Mouse (Mus musculus) erythroid progenitor cell, adult 5-6 weeks (primary cell): ENCODE results near the gene Slc25a34. TPM values are rescaled to one million over a fixed set of nuclear protein-coding genes. Genes with fewer than 3 reads are reported as not detected.
A peak's percentile ranks its signal among the peaks of the same experiment; 100 is the strongest.

Source experiments
- ATAC-seq: replicated peaks from 2 replicates; pipeline ENCODE4 v1.8.0; 2016; ENCODE audit warnings: moderate number of reproducible peaks, mild to moderate bottlenecking, moderate TSS enrichment, inconsistent platforms; ENCODE audit not compliant: poor library complexity, low FRiP score, severe bottlenecking
- total RNA-seq, 2 experiments: library from RNA; stranded (forward) in 1 of 2; stranded (reverse) in 1 of 2; fragments of 150-400 nt in 1 of 2; fragments of 186-747, 209-891 nt in 1 of 2; gene quantifications; 2 replicates each; pipeline versions ENCODE4 v1.2.3 to v1.2.4; 2015 to 2017; ENCODE audit warnings: low replicate concordance in 2 of 2

Slc25a34 gene
- total RNA-seq, 2 experiments from 2014 or later: not detected

DNA sequence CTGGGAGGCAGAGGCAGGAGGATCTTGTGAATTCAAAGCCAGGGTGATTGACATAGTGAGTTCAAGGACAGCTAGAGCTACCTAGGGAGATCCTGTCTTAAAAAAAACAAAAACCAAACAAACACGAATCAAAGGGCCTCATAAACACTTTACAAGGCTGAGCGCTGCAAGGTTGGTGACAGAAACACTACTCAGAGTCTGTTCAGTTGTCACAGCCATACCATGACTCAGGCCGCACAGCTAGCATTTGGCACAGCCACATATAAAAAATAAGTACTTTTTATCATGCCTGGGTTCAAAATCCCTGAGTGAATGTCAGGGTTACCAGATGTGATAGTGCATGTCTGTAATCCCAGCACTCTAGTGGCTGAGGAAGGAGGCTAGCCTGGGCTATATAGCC is 23.6 kb upstream of the Slc25a34 start:
- no peak for ATAC-seq

DNA sequence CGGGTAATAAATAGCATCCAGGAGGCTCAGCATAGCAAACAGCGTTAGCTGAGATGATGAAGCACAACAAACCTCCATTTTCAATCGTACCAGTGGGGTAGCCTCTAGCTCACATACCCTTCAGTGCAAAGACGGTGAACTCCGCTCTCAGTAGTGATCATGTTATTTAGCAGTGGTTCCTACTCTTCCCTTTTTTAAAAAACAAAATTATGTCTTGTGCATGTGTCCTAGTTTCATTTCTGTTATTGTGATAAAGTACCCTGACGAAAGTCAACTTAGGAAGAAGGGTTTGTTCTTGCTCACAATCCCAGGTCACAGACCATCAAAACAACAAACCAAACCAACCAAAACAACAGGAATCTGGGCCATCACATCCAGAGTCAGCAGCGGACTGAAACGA is 22.4 kb upstream of the Slc25a34 start:
- ATAC-seq: no peak

DNA sequence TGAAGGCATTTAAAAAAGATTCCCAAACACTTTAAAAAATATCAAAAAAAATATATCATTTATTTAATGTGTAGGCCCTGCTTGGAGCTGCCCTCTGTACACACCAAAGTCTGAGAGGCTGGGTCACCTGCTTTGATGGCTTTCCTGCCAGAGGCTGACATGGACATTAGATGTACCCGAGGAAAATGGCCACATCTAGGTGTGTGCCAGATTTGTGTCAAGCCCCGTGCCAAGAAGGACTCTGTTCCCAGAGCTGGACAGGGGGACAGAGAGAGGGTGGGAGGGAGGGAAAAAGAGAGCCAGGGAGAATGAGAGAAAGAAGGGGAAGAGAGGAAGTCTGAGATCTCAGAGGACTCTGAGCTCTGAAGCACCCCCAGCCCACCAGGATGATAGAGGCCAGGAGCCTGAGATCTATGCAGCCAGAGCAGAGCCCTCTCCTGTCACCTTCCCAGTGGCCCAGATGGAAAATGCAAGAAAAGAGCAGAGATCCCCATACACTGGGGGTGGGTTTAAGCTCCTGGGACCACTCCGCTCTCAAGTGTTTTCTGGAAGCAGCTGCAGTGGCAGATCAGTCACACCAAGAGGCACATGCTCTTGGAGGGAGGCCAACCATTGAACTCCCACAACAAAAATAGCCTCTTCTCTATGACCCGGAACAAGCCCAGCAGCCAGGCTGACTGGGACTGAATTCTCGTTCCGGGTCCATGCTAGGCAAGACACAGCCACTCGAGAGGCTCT is 19.7 kb upstream of the Slc25a34 start:
- no peak for ATAC-seq

GRCm38 (mm10) chr4:141641961-141642811 is 18.6 kb upstream of the Slc25a34 start:
- 0 out of 2 replicates have a peak, but pooled peaks have one; percentile 21 for ATAC-seq

DNA sequence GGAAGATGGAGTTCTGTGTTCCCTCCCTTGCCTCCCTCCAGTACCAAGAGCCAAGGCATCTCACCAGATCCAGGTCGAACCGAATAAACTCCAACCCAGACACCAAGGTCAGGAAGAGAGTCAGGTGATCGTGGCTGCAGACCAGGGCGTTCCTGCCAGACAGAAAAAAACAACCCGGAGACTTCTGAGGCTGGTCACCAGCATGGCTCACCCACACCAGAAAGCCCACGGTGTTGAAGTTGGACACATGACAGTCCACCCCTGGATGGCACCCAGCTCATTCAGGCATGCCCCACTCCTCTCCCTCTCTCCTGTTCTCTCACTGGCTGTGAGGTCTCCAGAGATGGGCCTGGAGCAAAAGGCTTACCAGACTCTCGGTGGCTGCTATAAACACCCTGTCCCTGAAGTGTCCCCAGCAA is 17.7 kb upstream of the Slc25a34 start:
- ATAC-seq: no peak

DNA sequence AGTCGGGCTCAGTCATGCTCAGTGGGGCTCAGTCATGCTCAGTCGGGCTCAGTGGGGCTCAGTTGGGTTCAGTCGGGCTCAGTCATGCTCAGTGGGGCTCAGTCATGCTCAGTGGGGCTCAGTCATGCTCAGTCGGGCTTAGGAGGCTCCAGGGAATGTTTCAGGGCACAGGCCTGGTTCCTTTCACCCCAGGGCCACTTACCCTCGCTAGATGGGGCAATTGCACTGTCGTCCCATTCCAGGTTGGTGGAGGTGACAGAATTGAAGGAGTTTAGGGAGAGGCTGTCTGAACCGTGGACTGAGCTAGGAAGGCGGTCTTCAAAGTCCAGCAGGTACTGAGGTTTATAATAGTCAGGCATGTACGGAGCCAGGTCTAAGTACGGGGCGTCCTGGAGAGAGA is 15.9 kb upstream of the Slc25a34 start:
- ATAC-seq: no peak

DNA sequence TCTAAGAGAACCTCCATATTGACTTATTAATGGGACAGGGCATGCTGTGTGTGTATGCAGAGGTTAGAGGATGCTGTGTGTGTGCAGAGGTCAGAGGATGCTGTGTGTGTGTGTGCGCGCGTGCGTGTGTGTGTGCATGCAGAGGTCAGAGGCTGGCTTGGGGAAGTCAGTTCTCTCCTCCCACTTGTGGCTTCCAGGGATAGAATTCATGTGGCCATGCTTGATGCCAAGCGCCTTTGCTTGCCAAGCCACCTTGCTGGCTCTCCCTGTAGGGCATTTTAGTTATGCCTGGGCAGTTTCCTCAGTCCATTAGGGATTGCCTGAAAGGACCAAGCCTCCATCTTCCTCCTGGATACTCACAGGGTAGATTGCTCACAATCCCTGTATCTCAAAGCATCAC is 13.1 kb upstream of the Slc25a34 start:
- no peak for ATAC-seq

GRCm38 (mm10) chr4:141635991-141636390 is 12.4 kb upstream of the Slc25a34 start:
- no peak for ATAC-seq

GRCm38 (mm10) chr4:141632111-141632873 is 8.7 kb upstream of the Slc25a34 start:
- no peak for ATAC-seq

DNA sequence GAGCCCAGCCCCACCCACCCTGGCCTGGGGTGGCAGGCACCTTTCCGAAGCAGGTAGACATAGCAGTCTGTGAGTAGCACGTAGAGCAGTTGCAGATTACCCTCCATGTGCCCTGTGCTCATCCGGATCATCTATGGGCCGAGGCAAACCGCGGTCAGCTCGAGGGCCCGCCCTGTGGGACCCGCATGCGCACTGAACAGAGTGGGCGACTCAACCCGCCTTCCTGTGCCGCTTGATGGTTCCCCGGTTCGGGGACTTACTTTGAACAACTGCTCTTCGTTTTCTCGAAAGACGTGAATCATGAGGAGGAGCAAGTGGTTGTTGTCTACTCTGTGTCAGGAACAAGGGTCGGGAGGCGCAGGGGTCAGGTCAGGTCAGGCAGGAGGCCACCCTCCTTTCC is 7.6 kb upstream of the Slc25a34 start:
- ATAC-seq: no peak

DNA sequence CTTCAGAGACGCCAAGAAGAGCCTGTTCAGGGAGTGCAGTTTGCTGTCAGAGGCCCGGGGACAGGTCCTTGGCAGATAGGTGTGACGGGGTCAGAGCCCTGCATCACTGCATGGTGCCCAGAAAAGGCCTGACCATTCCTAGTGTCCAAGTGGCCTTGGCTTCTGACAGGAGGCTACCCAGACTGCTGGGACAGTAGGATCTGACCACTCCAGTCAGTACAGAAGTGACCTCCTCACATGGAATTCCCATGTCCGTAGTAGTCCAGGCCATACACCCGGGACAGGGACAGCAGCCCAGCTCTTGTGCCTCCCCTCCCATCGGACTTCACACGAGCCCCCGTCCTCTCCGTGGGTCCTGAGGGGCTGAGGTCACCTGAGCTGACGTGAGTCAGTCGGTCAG is 6.4 kb upstream of the Slc25a34 start:
- ATAC-seq: no peak

- no peak for ATAC-seq
Observed at GRCm38 (mm10) chr4:141628661-141629060, 5.0 kb upstream of the Slc25a34 start.

DNA sequence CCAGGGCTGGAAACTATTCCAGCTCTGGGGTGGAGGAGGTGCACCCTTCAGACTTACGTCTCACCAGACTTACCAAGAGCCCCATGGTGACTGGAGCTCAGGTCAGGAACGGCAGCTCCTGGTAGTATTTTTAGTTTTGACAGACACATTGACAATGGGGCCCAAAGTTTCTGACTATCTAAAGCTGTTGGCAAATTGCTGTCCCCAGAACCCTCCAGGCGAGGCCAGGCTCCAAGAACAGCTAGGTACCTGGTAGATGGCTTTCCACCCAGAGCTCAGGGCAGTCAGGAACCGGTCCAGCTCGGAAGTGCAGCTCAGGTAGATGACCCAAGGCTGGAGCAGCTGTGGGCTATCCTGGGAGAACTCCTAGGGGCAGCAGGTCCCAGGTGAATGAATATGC is 3.9 kb upstream of the Slc25a34 start:
- no peak for ATAC-seq

DNA sequence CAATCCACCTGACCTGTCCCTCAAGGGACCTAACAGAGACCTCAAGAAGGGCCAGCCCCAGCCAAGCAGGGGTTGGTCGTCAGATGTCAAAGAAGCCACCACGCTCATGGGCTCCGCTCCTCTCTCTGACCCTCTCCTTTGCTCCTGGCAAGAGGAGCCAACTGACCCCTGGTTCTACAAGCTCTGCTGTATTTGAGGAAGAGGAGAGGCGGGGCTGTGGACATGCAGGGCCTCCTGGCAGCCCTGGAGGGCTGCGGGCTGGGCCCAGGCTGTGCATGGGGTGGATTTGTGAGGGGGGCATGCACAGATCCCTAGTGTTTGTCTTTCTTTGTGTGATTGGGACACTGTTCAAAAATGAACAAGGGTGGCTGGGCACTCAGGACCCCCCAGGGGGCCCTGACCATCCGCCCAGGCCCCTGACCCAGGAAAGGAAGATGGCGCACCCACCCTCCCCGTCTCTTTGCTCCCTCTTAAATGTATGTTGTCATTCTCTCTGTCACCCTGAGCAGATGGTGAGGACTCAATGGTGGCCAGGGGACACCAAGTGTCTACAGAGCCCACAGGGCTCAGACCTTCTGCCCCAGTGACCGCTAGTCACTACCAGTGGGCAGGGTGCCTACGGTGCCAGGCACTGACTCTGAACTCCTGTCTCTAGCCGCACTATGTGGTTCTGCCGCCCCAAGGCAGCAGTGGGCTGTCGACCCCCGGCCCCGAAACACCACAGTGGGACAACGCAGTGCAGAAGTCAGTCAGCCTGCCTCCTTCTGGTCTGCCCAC is 2.3 kb upstream of the Slc25a34 start:
- ATAC-seq: no peak

- no peak for ATAC-seq
Observed at GRCm38 (mm10) chr4:141624983-141625773, 1.6 kb upstream of the Slc25a34 start.

DNA sequence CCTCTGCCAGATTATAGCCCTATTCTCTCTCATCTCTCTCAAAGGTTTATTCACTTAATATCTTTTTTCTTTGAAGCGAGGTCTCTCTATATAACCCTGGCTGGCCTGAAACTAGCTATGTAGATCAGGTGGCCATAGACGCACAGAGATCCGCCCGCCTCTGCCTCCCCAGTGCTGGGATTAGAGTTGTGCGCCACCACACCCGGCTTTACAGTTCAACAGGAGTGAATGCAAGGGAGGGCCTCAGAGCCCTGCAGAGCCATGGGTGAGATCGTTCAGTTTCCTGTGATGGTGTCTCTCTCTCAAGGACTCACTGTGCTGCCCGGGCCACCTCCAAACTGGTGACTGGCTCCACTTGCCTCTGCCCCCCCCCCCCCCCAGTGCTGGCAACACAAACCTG is 513 bp upstream of the Slc25a34 start:
- ATAC-seq: no peak

GRCm38 (mm10) chr4:141623037-141623436 is 584 bp downstream of the Slc25a34 start:
- no peak for ATAC-seq

- ATAC-seq: no peak
Observed at GRCm38 (mm10) chr4:141622580-141622979, 1.0 kb downstream of the Slc25a34 start.

GRCm38 (mm10) chr4:141622091-141622490 is 1.5 kb downstream of the Slc25a34 start:
- no peak for ATAC-seq
